Comparison of ENCODE assay signal across 8 mouse cellular contexts in genomic region chr9:85842351-85843011, GRCm38 (mm10). TPM values are rescaled to one million over a fixed set of nuclear protein-coding genes. Genes with fewer than 3 reads are reported as not detected.
DNase-seq lines count a peak whose midpoint lies in the region; ATAC-seq and TF ChIP-seq lines count a peak whose summit lies in the region.

Gene Tpbg, plus strand, starts transcription at chr9:85842380.

- no peaks in the 10 kb centered on the region for H3K9me3 ChIP-seq in embryonic facial prominence, embryonic 12.5 days
- H3K9me3 ChIP-seq in heart, embryonic 13.5 days: no peaks in the 10 kb centered on the region
- no peaks in the 10 kb centered on the region for H3K9me3 ChIP-seq in kidney, postnatal 0 days (replicated peaks; ENCODE audit: low read length)
- no peaks in the 10 kb centered on the region for H3K9me3 ChIP-seq in lung, embryonic 15.5 days

- H3K27me3 ChIP-seq in embryonic facial prominence, embryonic 12.5 days: peaks cover 4% of the 10 kb centered on the region; the same call in 1 of the 2 replicates
- H3K27me3 ChIP-seq in heart, embryonic 13.5 days (replicated peaks): peaks cover 29% of the 10 kb centered on the region
- no peaks in the 10 kb centered on the region for H3K27me3 ChIP-seq in kidney, postnatal 0 days (ENCODE audit: insufficient read depth, low read length)
- peaks cover 5% of the 10 kb centered on the region; the same call in 1 of the 2 replicates for H3K27me3 ChIP-seq in lung, embryonic 15.5 days

- H3K4me1 ChIP-seq in embryonic facial prominence, embryonic 12.5 days: peaks cover 12% of the 10 kb centered on the region
- peaks cover 10% of the 10 kb centered on the region for H3K4me1 ChIP-seq in heart, embryonic 13.5 days
- peaks cover 4% of the 10 kb centered on the region; the same call in 1 of the 2 replicates for H3K4me1 ChIP-seq in kidney, postnatal 0 days (replicated peaks; ENCODE audit: insufficient read depth, low read length)
- peaks cover 13% of the 10 kb centered on the region for H3K4me1 ChIP-seq in lung, embryonic 15.5 days

- WGBS in embryonic facial prominence, embryonic 12.5 days: under 1% methylated on average over 38 of the region's 39 CpGs
- under 1% methylated on average over 39 of the region's 39 CpGs for WGBS in heart, embryonic 13.5 days
- WGBS in kidney, postnatal 0 days: under 1% methylated on average over 37 of the region's 39 CpGs
- under 1% methylated on average over 39 of the region's 39 CpGs for WGBS in lung, embryonic 15.5 days

- peak within 1 kb of the TSS; percentile 98 for H3K4me2 ChIP-seq in embryonic facial prominence, embryonic 12.5 days (replicated peaks)
- peak within 1 kb of the TSS; percentile 85 for H3K4me2 ChIP-seq in heart, embryonic 13.5 days
- peak within 1 kb of the TSS; percentile 99 for H3K4me2 ChIP-seq in kidney, postnatal 0 days (ENCODE audit: low read length)
- H3K4me2 ChIP-seq in lung, embryonic 15.5 days: peak within 1 kb of the TSS; percentile 98

- peak within 1 kb of the TSS; percentile 87 for H3K27ac ChIP-seq in embryonic facial prominence, embryonic 12.5 days
- H3K27ac ChIP-seq in heart, embryonic 13.5 days (replicated peaks): peak within 1 kb of the TSS; percentile 79
- H3K27ac ChIP-seq in kidney, postnatal 0 days: peak within 1 kb of the TSS; percentile 83
- H3K27ac ChIP-seq in lung, embryonic 15.5 days: peak within 1 kb of the TSS; percentile 85

- H3K36me3 ChIP-seq in embryonic facial prominence, embryonic 12.5 days: peaks cover 4% of the 10 kb centered on the region; the same call in 1 of the 2 replicates
- peaks cover 5% of the 10 kb centered on the region for H3K36me3 ChIP-seq in heart, embryonic 13.5 days
- no peaks in the 10 kb centered on the region for H3K36me3 ChIP-seq in kidney, postnatal 0 days (ENCODE audit: insufficient read depth, low read length)
- no peaks in the 10 kb centered on the region for H3K36me3 ChIP-seq in lung, embryonic 15.5 days

- peak within 1 kb of the TSS; percentile 78 for H3K9ac ChIP-seq in embryonic facial prominence, embryonic 12.5 days
- H3K9ac ChIP-seq in heart, embryonic 13.5 days: peak within 1 kb of the TSS; percentile 85
- peak within 1 kb of the TSS; percentile 75 for H3K9ac ChIP-seq in kidney, postnatal 0 days (ENCODE audit: low read depth, low read length)
- peak within 1 kb of the TSS; percentile 70 for H3K9ac ChIP-seq in lung, embryonic 15.5 days

- TF ChIP-seq CTCF in kidney, postnatal 0 days (IDR thresholded peaks at IDR 0.05; ENCODE audit: low read depth): no peak

- peak within 1 kb of the TSS; percentile 70 for H3K4me3 ChIP-seq in embryonic facial prominence, embryonic 12.5 days
- H3K4me3 ChIP-seq in heart, embryonic 13.5 days: peak within 1 kb of the TSS; percentile 78
- H3K4me3 ChIP-seq in kidney, postnatal 0 days (replicated peaks; ENCODE audit: low read depth, low read length): peak within 1 kb of the TSS; percentile 66
- peak within 1 kb of the TSS; percentile 74 for H3K4me3 ChIP-seq in lung, embryonic 15.5 days

- ATAC-seq in embryonic facial prominence, embryonic 12.5 days (ENCODE audit: insufficient number of reproducible peaks, insufficient read depth, low FRiP score, low TSS enrichment): peak; percentile 89
- no peak for ATAC-seq in heart, embryonic 13.5 days (ENCODE audit: extremely low read depth, insufficient number of reproducible peaks, low FRiP score, low TSS enrichment)
- peak; percentile 84 for ATAC-seq in kidney, postnatal 0 days (replicated peaks; ENCODE audit: low FRiP score, low read depth)
- ATAC-seq in lung, embryonic 15.5 days (ENCODE audit: borderline replicate concordance, extremely low read depth, low FRiP score, low TSS enrichment): peak; percentile 86

- DNase-seq in 3134 (ENCODE audit: extremely low read depth, insufficient read length, low spot score): peak; percentile 86
- DNase-seq in ZHBTc4 (ENCODE audit: low read depth, low spot score): peak; percentile 86
- DNase-seq in kidney, postnatal 0 days (ENCODE audit: low spot score): peak; percentile 76
- peak; percentile 40 for DNase-seq in ovary, postnatal 14 days (ENCODE audit: low spot score)
- DNase-seq in spleen, postnatal 4 days (ENCODE audit: low spot score in 2 of 2): no peak

RNA-seq across cellular contexts. Expression of gene Tpbg, which starts in this region (rescaled TPM):
- 34.8 and 37.2 TPM in 2 replicates for polyA plus RNA-seq in embryonic facial prominence, embryonic 12.5 days (2016; fragmentation: Nextera tagmentation; extraction: Ambion mirVana)
- polyA plus RNA-seq in heart, embryonic 13.5 days (2015; fragmentation: Nextera tagmentation; extraction: Ambion mirVana): 4.0 and 6.0 TPM in 2 replicates
- 21.9 and 24.6 TPM in 2 replicates for polyA plus RNA-seq in kidney, postnatal 0 days (2015; fragmentation: Nextera tagmentation; extraction: Ambion mirVana)
- polyA plus RNA-seq in lung, embryonic 15.5 days (2015; fragmentation: Nextera tagmentation; extraction: Ambion mirVana): 12.9 and 15.5 TPM in 2 replicates

Comparison
In these comparisons a context has a peak if more than half of its experiments do, and no peak if none do; other contexts are left out.
1. DNase-seq: peak in 3134 (single experiment), ZHBTc4 (single experiment), kidney, postnatal 0 days (single experiment) and ovary, postnatal 14 days (single experiment); none in spleen, postnatal 4 days (0 of 2).
2. Peak in every context shown above with its lines, with median percentiles within 50 percentile points of each other: H3K27ac ChIP-seq, H3K4me2 ChIP-seq, H3K4me3 ChIP-seq and H3K9ac ChIP-seq.